Comparison of ENCODE assay signal across 8 mouse cellular contexts in genomic region chr19:7165509-7166199, GRCm38 (mm10). TPM values are rescaled to one million over a fixed set of nuclear protein-coding genes. Genes with fewer than 3 reads are reported as not detected.
DNase-seq lines count a peak whose midpoint lies in the region; ATAC-seq and TF ChIP-seq lines count a peak whose summit lies in the region.

No protein-coding gene starts in this region.

- H3K36me3 ChIP-seq in kidney, embryonic 14.5 days (ENCODE audit: control insufficient read depth, insufficient read depth, low read length) = no peaks in the 10 kb centered on the region
- H3K36me3 ChIP-seq in forebrain, embryonic 10.5 days (replicated peaks) = no peaks in the 10 kb centered on the region
- H3K36me3 ChIP-seq in limb, embryonic 10.5 days = no peaks in the 10 kb centered on the region

- WGBS in kidney, embryonic 14.5 days = 1% methylated on average over 59 of the region's 105 CpGs
- WGBS in forebrain, embryonic 10.5 days = 1% methylated on average over 60 of the region's 105 CpGs
- 3% methylated on average over 91 of the region's 105 CpGs for WGBS in limb, embryonic 10.5 days
- 5% methylated on average over 88 of the region's 105 CpGs for WGBS in olfactory bulb, adult 2 months

- peak overlapping the region; percentile 99 for H3K4me2 ChIP-seq in kidney, embryonic 14.5 days (replicated peaks; ENCODE audit: low read depth, low read length)

- no peak for DNase-seq in kidney, adult 8-10 months
- peak; percentile 51 for DNase-seq in forebrain, embryonic 10.5 days (ENCODE audit: extremely low spot score, low spot score)
- peak; percentile 69 for DNase-seq in limb, embryonic 10.5 days (ENCODE audit: low spot score)
- DNase-seq in spleen, postnatal 4 days (ENCODE audit: low spot score in 2 of 2) = no peak
- no peak for DNase-seq in gastrocnemius, postnatal 25 days

- peaks cover 36% of the 10 kb centered on the region for H3K4me1 ChIP-seq in kidney, embryonic 14.5 days (ENCODE audit: control insufficient read depth, insufficient read depth, low read length)
- H3K4me1 ChIP-seq in bone marrow macrophage, adult 2 months (ENCODE audit: control insufficient read depth, insufficient read depth, low read length) = no peaks in the 10 kb centered on the region
- peaks cover 80% of the 10 kb centered on the region for H3K4me1 ChIP-seq in forebrain, embryonic 10.5 days
- peaks cover 46% of the 10 kb centered on the region for H3K4me1 ChIP-seq in limb, embryonic 10.5 days
- peaks cover 43% of the 10 kb centered on the region for H3K4me1 ChIP-seq in olfactory bulb, adult 2 months (ENCODE audit: control insufficient read depth, insufficient read depth, low read length)

- H3K9ac ChIP-seq in kidney, embryonic 14.5 days (ENCODE audit: low read depth, low read length) = peak overlapping the region; percentile 72

- H3K9me3 ChIP-seq in kidney, embryonic 14.5 days (ENCODE audit: control insufficient read depth, low read length) = no peaks in the 10 kb centered on the region
- H3K9me3 ChIP-seq in forebrain, embryonic 10.5 days = no peaks in the 10 kb centered on the region
- no peaks in the 10 kb centered on the region for H3K9me3 ChIP-seq in limb, embryonic 10.5 days (replicated peaks)

- 0 out of 2 replicates have a peak, but pooled peaks have one; percentile 2 for ATAC-seq in kidney, embryonic 14.5 days (ENCODE audit: low FRiP score, low TSS enrichment)

- H3K27ac ChIP-seq in kidney, embryonic 14.5 days (ENCODE audit: low read depth, low read length) = no peak overlapping the region
- H3K27ac ChIP-seq in bone marrow macrophage, adult 2 months (ENCODE audit: insufficient read depth, low read depth, low read length) = no peak overlapping the region
- peak overlapping the region; percentile 84 for H3K27ac ChIP-seq in forebrain, embryonic 10.5 days
- peak overlapping the region; percentile 82 for H3K27ac ChIP-seq in limb, embryonic 10.5 days
- no peak overlapping the region; the same call in 1 of the 2 replicates for H3K27ac ChIP-seq in olfactory bulb, adult 2 months (ENCODE audit: insufficient read depth, low read depth, low read length)

- H3K27me3 ChIP-seq in kidney, embryonic 14.5 days (ENCODE audit: control insufficient read depth, insufficient read depth, low read length) = peaks cover 56% of the 10 kb centered on the region
- H3K27me3 ChIP-seq in forebrain, embryonic 10.5 days (ENCODE audit: poor library complexity, severe bottlenecking) = peaks cover 98% of the 10 kb centered on the region
- peaks cover 100% of the 10 kb centered on the region for H3K27me3 ChIP-seq in limb, embryonic 10.5 days (ENCODE audit: low read depth, poor library complexity, severe bottlenecking)

- no peak for TF ChIP-seq CTCF in bone marrow macrophage, adult 2 months (IDR thresholded peaks at IDR 0.05; ENCODE audit: low read depth, low read length)
- no peak for TF ChIP-seq CTCF in olfactory bulb, adult 2 months (IDR thresholded peaks at IDR 0.05; ENCODE audit: insufficient read depth, low read depth, low read length)

- peak overlapping the region; percentile 63 for H3K4me3 ChIP-seq in kidney, embryonic 14.5 days (ENCODE audit: low read length)
- peak overlapping the region; percentile 36 for H3K4me3 ChIP-seq in bone marrow macrophage, adult 2 months (ENCODE audit: insufficient read depth, low read length)
- peak overlapping the region; percentile 78 for H3K4me3 ChIP-seq in forebrain, embryonic 10.5 days
- H3K4me3 ChIP-seq in limb, embryonic 10.5 days = peak overlapping the region; percentile 68
- H3K4me3 ChIP-seq in olfactory bulb, adult 2 months (ENCODE audit: insufficient read depth, low read depth, low read length) = peak overlapping the region; percentile 86

- TF ChIP-seq POLR2A in bone marrow macrophage, adult 2 months (IDR thresholded peaks at IDR 0.05; ENCODE audit: borderline replicate concordance, low read depth, low read length) = no peak
- no peak; the same call in 1 of the 2 replicates for TF ChIP-seq POLR2A in olfactory bulb, adult 2 months (IDR thresholded peaks at IDR 0.05; ENCODE audit: insufficient read depth, low read depth, low read length)

RNA-seq across cellular contexts. Expression of gene Otub1, which starts 40.5 kb away (rescaled TPM):
- 237 and 255 TPM in 2 replicates for polyA plus RNA-seq in kidney, embryonic 14.5 days (2014; fragmentation: Nextera tagmentation; extraction: Ambion mirVana)
- 88.1 and 91.4 TPM in 2 replicates for polyA plus RNA-seq in bone marrow macrophage, adult 2 months (2012; ENCODE audit: insufficient read depth, insufficient read length, missing spikeins)
- 275 and 280 TPM in 2 replicates for polyA plus RNA-seq in forebrain, embryonic 10.5 days (2016; fragmentation: Nextera tagmentation; extraction: Ambion mirVana)
- 252 and 263 TPM in 2 replicates for polyA plus RNA-seq in limb, embryonic 10.5 days (2016; fragmentation: Nextera tagmentation; extraction: Ambion mirVana)
- polyA plus RNA-seq in olfactory bulb, adult 2 months (2012; ENCODE audit: insufficient read depth, insufficient read length, low replicate concordance, missing spikeins) = not detected in 2 replicates
- total RNA-seq in gastrocnemius, postnatal 25 days (2021) = 10 to 100 TPM; 48.4 to 48.5 TPM

RNA-seq across cellular contexts. Expression of gene Cox8a, which starts 51.8 kb away (rescaled TPM):
- 1,171 and 1,487 TPM in 2 replicates for polyA plus RNA-seq in kidney, embryonic 14.5 days (2014; fragmentation: Nextera tagmentation; extraction: Ambion mirVana)
- polyA plus RNA-seq in bone marrow macrophage, adult 2 months (2012; ENCODE audit: insufficient read depth, insufficient read length, missing spikeins) = 562 and 638 TPM in 2 replicates
- polyA plus RNA-seq in forebrain, embryonic 10.5 days (2016; fragmentation: Nextera tagmentation; extraction: Ambion mirVana) = 862 and 888 TPM in 2 replicates
- polyA plus RNA-seq in limb, embryonic 10.5 days (2016; fragmentation: Nextera tagmentation; extraction: Ambion mirVana) = 862 and 928 TPM in 2 replicates
- polyA plus RNA-seq in olfactory bulb, adult 2 months (2012; ENCODE audit: insufficient read depth, insufficient read length, low replicate concordance, missing spikeins) = not detected in 2 replicates
- 100 to 1,000 TPM; 101 to 120 TPM for total RNA-seq in gastrocnemius, postnatal 25 days (2021)

Comparison
In these comparisons a context has a peak if more than half of its experiments do, and no peak if none do; other contexts are left out.
1. H3K27ac ChIP-seq: peak in forebrain, embryonic 10.5 days (single experiment) and limb, embryonic 10.5 days (single experiment); none in kidney, embryonic 14.5 days (single experiment), bone marrow macrophage, adult 2 months (single experiment) and olfactory bulb, adult 2 months (single experiment).
2. H3K4me3 ChIP-seq: peak in every context shown above with its lines; median percentile 86 in olfactory bulb, adult 2 months; 78 in forebrain, embryonic 10.5 days; 68 in limb, embryonic 10.5 days; 63 in kidney, embryonic 14.5 days; 36 in bone marrow macrophage, adult 2 months.
3. DNase-seq: peak in forebrain, embryonic 10.5 days (single experiment) and limb, embryonic 10.5 days (single experiment); none in kidney, adult 8-10 months (0 of 2), spleen, postnatal 4 days (0 of 2) and gastrocnemius, postnatal 25 days (single experiment).